Mouse (Mus musculus): Measurements from ENCODE around the gene Psme1. TPM values are rescaled to one million over a fixed set of nuclear protein-coding genes. Genes with fewer than 3 reads are reported as not detected.

Gene Psme1
- total RNA-seq (2015; ENCODE audit: low replicate concordance) (271 and 301 TPM in 2 replicates), total RNA-seq (2017; ENCODE audit: low replicate concordance) (107 and 147 TPM in 2 replicates)

DNA sequence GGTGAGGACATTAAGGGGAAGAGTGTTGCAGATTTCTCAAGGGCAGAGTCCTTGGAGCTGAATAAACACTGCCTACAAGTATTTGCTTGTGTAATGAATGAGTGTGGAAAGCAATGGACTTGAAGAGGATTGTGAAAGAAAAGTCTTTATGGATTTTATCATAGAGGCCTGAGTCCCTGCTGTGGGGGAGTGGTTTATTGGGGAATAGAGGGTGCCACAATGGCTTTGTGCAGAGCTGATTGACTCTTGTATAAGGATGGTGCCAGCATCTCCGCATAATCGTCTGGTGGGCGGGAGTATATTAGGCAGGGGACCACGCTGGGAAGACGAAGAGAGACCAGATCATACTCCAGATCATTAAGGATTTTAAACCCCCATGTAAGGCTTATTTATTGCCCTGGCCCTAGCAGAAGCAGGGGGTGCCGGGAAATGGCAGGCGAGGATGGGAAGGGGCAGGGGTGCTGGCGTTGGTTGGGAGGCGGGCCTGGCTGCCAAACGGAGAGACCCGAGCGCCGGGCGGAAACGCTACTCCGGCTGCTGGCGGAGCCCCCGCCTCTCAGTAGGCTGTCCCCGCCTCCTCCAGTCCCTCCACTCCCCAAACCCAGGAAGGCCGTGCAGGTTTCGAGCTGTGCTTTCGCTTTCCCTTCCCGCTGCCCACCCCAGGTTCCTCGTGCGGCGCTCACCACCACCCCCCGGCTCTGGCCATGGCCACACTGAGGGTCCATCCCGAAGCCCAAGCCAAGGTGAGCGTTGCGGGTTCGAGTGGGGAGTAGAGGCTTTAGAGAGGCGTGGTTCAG, at the start of gene Psme1:
Psme1 (plus strand) TSS at position 253 of the 797 bp plus-strand sequence.
- peak; percentile 78 for ATAC-seq (replicated peaks; ENCODE audit: low FRiP score, poor library complexity, severe bottlenecking)

DNA sequence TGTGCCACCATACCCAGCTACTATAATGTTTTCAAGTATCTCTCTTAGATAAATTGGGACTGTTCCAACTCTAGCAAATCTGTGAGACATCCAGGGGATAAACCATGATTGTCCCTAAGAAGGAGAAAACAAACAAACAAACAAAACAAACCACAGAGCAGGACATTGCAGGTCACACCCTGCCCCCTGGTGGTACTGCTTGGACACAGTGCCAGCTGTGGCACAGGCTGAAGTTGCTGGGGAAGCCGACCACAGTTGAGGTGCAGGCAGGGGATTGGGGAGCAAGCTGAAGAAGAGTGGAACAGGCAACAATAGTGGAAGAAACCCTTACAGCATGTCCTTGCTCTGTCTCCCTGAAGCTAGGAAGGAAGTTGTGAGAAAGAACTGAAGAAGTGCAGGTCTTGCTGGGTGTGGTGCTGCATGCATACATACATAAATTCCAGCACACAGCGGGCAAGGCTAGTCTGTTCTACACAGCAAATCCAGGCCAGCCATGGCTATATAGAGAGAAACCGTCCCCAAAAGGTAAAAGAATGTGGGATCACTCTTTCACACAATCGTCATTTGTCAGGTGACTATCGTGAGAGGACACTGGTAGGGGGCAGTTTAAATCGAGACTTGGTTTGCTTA, 41.7 kb upstream of the Psme1 start:
- no peak for ATAC-seq (replicated peaks; ENCODE audit: low FRiP score, poor library complexity, severe bottlenecking)

DNA sequence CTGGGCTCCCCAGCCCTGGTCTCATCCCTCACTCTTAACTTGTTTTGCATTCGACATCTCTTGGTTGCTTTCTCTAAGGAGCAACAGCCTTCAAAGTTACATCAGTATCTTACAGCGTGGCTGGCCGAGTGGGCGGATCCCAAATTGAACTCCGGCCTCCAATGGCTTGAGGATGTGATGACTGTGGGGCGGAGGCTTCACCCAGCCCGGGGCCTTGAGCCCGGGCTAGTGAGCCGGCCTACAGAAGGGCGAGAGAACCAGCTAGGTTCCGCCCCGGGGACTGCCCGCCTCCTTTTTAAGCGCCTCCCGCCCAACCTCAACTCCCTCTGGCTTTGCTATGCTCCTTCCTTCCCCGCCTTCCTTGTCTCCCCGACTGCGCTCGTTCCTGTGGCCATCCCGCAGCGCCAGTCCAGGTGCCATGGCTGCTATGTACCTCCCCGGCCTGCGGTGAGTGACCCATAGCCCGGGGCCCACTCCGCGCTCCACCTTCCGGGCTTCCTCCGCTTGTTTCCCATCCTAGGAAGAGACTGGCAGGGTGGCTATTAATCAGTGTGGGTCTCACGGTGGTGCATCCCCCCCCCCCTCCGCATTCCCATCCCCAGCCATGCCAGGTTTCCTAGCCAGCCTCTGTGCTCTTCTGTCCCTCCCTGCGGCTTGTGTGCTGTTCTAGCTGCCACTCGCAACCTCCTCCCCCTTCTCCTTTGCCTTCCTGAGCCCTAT, 37.7 kb upstream of the Psme1 start, which contains the start of gene Pck2:
Pck2 (plus strand) TSS at position 200 of the 720 bp plus-strand sequence.
- ATAC-seq (replicated peaks; ENCODE audit: low FRiP score, poor library complexity, severe bottlenecking): peak; percentile 85

DNA sequence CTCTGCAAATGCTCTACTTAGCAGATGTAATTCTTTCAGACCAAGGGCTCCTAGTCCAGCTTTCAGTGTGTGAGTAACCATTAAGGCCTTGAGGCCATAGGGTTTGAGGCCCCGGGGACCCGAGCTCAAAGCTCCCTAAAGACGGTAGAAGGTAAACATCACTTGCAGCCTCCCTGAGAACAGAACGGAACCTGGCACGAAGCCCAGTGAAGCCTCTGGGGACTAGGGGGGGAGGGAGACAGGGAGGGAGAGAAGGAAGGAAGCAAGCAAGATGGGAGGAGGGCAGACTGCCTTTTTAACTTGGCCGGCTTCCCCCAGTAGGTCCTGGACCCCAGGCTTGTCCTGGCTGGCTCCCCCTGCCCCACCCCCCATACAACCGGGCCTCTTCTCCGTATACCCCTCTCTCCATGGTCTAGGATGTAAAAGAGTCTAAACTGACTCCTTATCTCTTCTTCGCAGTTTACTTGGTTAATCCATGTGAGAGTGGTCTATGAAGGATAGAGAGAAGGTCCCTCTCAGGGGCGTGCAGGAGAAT, 37.1 kb upstream of the Psme1 start:
- ATAC-seq (replicated peaks; ENCODE audit: low FRiP score, poor library complexity, severe bottlenecking): peak; percentile 40

DNA sequence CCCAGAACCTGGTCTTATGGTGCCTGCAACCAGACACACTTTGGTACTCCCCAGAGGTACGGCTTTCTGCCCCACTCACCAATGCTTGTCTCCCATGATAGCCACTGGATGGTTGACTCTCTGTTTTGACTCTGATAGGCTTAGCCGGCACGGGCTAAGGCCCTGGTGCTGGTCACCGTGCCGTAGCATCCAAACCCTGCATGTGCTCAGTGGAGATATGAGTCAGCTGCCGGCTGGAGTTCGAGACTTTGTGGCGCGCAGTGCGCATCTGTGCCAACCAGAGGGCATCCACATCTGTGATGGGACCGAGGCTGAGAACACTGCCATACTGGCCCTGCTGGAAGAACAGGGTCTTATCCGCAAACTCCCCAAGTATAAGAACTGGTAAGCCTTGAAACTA, 35.7 kb upstream of the Psme1 start:
- peak; percentile 78 for ATAC-seq (replicated peaks; ENCODE audit: low FRiP score, poor library complexity, severe bottlenecking)

DNA sequence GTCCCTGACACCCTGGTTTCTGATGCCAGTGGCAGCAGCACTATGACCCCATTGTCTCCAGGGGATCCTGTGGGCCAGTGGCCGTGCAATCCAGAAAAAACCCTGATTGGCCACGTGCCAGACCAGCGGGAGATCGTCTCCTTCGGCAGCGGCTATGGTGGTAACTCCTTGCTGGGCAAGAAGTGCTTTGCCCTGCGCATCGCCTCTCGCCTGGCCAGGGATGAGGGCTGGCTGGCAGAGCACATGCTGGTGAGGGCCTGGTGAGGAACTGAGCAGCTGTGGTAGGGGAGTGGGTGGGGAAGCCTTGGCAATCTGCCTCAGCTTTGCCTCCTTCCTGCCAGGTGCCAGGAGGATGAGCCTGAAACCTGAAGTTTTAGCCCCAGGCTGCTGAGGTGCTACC, 33.6 kb upstream of the Psme1 start:
- no peak for ATAC-seq (replicated peaks; ENCODE audit: low FRiP score, poor library complexity, severe bottlenecking)

DNA sequence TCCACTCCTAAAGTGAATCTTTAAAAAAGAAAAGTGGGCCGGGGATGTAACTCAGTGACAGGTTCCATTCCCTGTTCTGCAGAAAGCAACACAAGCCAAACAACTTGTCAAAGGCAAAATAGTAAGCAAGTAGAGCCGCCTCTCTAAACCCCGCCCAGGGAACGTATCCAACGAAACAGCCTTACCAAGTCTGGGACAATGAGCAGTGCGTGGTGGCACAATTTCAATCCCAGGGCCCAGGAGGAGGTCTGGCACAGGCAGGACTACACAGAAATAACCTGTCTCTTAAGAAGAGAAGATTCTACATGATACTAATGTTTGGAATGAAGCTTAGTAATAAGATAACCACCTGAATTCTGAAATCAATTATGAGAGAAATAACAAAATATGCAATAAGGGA, 27.7 kb upstream of the Psme1 start:
- ATAC-seq (replicated peaks; ENCODE audit: low FRiP score, poor library complexity, severe bottlenecking): no peak

DNA sequence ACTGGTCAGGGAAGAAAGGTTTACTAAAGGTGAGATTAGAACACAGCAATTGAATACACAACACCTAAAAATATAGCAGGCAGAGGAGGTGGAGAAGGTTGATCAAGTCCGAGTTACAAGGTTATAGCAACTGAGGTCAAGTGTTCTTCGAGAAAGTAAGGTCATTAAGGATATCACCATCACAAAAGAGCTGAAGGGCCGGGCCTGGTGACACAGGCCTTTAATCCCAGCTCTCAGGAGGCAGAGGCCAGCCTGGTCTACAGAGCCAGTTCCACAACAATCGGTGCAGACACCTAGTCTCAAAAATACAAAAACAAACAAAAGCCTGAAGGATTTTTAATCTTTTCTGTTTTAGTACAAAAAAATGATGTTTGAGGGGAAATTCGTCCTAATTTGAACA, 26.6 kb upstream of the Psme1 start:
- no peak for ATAC-seq (replicated peaks; ENCODE audit: low FRiP score, poor library complexity, severe bottlenecking)

DNA sequence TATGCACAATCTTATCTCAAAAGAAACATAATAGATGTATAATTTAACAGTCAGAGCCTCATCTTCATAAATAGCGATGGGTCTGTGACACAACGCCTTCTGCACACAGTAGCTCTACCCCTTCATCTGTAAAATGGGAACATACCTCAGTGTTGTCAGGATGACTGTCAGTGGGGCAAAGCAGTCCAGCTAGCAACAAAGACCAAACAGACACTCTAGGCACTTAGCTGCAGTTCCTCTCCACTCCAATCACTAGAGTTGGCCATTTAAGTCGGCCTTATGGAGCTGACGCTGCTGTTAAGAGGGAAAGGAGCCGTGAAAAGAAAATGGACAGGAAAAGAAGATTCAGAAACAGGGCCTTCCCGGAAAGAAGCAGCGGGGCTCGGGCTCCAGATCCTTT, 26.1 kb upstream of the Psme1 start:
- no peak for ATAC-seq (replicated peaks; ENCODE audit: low FRiP score, poor library complexity, severe bottlenecking)

DNA sequence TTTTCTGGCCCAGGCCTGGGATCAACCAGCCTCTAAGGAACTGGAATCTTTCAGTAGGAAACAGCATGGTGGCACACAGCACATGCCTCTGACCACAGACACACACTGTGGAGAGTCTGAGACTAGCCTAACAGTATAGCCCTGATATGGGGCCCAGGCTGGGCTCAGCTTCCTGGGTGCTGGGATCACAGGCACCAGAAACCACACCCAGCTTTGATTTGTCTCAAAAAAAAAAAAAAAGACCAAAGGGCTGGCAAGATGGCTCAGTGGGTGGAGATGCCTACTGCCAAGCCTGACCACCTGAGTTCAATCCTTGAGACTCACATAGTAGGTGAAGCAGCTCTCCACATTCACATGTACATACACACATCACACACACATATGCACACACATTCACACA, 23.3 kb upstream of the Psme1 start:
- no peak for ATAC-seq (replicated peaks; ENCODE audit: low FRiP score, poor library complexity, severe bottlenecking)

DNA sequence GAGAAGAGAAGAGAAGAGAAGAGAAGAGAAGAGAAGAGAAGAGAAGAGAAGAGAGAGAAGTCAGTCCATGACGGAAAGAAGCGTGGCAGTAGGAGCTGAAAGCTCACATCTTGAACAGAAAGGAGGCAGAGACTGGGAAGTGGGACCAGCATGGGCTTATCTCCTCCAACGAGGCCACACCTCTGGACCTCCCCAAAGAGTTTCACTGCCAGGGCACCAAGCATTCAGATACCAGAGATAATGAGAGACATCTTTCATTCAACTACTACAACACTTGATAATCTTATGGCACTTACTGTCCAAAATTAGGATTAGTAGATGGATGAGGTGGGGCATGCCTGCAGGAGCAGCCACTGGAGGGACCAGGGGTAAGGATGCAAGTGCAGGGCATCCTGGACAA, 22.1 kb upstream of the Psme1 start:
- ATAC-seq (replicated peaks; ENCODE audit: low FRiP score, poor library complexity, severe bottlenecking): no peak

DNA sequence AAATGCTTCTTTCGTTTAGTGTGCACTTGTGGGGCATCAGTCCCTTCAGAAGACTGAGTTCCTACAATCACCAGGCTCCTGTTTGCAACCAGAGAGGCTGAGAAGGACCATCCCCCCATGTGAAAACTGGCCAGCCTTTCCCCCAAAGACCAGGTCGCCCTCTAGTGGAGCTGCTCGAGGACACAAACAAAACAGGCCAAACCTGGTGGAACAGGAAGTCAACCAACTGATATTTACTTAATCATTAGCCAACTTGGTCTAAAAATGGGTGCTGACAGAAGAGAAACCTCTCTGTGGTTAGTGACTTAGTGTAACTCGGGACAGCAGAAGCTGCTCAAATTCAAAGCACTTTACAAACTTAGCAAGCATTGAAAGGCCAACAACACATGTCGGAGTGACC, 20.9 kb upstream of the Psme1 start:
- no peak for ATAC-seq (replicated peaks; ENCODE audit: low FRiP score, poor library complexity, severe bottlenecking)

DNA sequence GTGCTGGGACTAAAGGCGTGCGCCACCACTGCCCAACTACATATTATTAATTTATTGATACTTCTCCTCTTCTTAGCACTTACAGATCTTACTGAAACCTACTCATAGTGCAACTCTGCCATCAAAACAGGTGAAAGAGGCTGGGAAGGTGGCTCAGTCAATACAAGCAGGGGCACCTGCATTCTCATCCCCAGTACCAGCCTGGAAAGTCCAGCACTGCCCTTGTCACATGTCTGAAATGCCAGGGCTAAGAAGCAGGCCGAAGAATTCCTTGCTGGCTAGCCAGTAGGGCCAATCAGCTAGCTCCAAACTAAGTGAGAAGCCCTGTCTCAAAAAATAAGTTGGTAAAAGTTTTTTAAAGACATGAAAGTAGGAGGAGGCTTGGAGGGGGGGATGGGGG, 20.3 kb upstream of the Psme1 start:
- no peak for ATAC-seq (replicated peaks; ENCODE audit: low FRiP score, poor library complexity, severe bottlenecking)

DNA sequence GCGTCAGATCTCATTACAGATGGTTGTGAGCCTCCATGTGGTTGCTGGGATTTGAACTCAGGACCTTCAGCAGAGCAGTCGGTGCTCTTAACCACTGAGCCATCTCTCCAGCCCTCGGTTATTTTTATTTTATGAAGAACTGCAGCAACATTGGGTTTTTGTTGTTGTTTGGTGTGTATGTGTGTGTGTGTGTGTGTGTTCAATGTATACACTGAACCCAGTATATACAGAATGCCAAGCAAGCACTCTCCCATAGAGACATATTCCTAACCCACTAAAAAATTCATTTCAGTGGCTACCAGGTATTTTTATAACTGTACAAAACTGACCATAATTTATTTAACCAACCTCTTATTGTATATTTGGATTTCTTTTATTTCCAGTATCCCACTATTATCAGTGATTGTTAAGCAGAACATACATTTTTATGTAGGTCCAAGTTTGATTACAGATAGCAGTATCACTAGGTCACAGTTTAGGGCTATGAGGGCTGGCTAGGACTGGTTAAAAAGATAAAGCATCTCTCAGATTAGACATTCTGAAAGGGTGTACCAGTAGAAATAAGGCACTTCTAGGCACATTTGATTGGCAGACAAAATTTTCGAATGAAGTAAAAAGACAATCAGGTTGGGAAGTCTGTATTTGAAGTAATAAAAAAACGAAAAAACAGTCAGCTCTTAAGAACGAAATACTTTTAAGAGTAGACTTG, 19.0 kb upstream of the Psme1 start:
- no peak for ATAC-seq (replicated peaks; ENCODE audit: low FRiP score, poor library complexity, severe bottlenecking)

DNA sequence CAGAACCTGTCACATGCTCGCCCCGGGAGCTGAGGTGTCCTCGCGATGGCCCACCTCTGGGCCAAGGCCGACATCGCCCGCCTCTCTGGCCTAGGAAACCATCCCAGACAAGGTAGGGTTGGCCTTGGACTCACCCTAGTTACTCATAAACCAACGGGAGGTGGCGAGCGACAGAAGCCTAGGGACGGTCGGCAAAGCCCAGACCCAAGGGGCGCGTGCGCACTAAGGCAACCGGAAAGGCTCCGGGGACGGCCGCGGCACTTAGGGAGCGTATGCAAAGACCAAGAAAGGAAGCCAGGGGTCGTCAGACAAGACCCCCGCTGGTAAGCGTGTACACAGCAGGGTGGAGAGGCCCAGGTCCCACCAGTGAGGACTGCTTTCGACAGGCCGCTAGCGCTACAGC, 18.1 kb upstream of the Psme1 start, which contains the start of gene Dcaf11:
Dcaf11 (plus strand) TSS at position 208 of the 403 bp plus-strand sequence.
- peak; percentile 76 for ATAC-seq (replicated peaks; ENCODE audit: low FRiP score, poor library complexity, severe bottlenecking)

DNA sequence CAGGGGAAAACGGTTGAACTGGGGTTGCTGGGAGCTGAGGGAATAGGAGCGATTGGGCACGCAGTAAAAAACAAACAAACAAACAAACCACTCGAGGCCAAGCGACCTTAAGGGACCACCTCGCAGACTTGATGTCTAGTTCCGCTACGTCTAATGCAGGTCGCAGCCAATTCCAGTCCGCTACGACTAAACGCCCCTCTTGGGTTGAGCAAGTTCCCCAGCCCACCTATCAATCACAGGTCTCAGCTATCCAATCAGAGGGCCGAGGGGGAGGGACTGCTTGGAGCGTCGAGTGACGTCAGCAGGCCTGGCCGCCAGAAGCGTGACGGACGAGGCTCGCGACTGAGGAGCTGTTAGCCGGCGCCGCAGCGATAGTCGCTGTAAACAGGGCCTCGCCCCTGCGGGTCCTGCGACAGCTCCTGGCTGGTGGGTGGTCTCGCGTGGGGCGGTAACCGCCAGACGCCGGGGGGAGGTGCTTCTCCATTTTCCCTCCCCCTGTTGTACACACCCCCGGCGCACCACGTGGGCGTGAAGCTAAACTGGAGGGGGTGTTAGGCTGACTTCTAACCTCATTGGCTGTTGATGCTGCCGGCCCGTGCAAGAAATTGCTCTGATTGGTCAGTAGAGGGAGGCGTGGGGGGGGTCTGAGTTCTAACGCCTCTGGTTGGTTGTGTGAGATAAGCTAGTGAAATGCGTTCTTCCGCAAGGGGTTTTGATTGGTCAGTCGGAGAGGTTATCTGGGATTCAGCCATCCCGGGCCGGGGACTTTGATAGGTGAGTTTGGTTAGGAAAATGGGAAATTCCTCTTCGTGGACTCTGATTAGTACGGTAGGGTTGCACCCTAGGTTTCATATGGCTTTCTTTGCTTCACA, 17.5 kb upstream of the Psme1 start, which contains the start of gene A730061H03Rik:
A730061H03Rik (minus strand) TSS at position 205 of the 872 bp plus-strand sequence.
- ATAC-seq (replicated peaks; ENCODE audit: low FRiP score, poor library complexity, severe bottlenecking): peak; percentile 84

DNA sequence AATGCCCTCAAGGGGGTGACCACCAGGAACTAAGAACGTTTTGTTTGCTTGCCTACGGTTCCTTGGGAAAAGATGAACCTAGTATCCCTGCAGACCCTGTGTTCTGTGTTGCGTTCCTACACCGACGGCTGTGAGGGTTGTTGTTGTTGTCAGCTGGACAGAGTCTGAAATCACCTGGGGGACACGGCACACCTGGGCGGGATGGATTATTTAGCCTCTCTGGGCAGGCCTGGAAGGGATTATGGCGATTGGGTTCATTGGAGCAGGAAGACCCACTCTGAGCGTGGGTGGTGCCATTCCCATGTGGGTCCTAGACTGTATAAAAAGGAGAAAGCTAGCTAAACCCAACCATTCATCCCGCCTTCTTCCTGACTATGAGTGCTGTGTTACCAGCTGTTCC, 16.1 kb upstream of the Psme1 start:
- ATAC-seq (replicated peaks; ENCODE audit: low FRiP score, poor library complexity, severe bottlenecking): no peak

DNA sequence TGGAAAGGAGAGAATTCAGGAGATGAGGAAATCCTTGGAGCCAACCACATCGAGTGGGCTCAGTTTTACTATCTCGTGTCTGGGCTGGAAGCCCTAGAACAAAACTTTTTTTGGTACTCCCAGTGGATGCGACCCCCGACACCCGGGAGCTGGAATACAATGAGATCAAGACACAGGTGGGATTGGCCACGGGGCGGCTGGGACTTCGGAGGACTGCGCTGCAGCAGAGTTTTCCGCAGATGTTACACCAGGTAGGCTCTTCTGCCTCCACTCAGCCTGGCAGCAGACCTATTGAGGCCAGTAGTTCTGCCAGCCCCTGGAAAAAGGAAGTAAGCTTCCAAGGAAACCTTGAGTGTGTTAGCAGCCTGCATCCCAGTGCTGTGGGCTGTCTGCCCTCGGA, 14.7 kb upstream of the Psme1 start:
- no peak for ATAC-seq (replicated peaks; ENCODE audit: low FRiP score, poor library complexity, severe bottlenecking)

DNA sequence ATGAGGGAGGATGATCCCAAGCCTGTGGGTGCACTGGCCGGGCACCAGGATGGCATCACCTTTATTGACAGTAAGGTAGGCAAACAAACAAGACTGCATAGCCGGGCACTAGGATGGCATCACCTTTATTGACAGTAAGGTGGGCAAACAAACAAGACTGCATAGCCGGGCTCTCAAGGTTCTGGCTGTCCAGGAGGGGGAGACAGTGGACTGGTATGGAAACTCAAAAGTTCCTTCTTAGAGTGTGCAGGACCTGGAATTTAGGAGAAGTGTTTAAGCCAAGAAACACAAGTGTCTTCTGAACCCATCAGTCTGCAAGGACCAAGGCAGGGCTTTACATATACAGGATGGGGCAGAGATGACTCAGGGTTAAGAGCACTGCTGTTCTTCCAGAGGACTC, 12.2 kb upstream of the Psme1 start:
- ATAC-seq (replicated peaks; ENCODE audit: low FRiP score, poor library complexity, severe bottlenecking): no peak
